Mouse (Mus musculus): ENCODE results near the gene Ahcyl1.

DNA sequence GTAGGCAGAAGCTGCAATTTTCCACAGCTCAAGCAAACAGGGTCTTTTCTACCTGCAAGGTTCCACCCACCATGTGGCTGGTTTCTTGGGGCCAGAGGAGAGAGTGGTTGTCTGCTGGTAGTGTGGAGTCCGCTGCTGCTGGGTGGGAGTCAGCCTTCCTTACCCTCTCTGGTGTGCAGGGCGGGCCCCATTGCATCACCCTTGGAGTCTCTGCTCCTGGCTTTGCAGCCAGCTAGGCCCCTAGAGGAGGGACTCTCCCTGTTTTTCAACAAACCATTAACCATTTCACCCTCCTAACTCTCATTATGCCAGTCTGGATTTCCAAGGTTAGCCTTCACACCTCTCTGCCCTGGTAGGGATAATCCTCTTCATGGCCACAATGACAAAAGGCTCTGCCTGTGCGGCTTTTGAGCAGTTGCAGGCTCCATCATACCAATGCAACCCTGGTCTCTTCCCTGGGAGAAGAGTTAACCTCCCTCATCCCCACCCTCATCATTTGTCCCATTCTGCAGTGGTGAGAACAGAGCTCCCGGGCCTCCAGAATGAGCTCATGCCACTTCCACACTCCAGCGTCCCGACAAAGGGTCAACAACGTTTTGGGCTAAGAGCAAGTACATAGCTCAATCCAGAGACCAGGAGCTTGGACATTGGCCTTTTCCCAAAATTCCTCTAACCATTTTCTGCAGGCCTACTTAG, 7.5 kb upstream of the Ahcyl1 start:
- TF ChIP-seq CTCF (IDR thresholded peaks at IDR 0.05; ENCODE audit: low read depth) = no peak
- no peak for TF ChIP-seq EP300 (IDR thresholded peaks at IDR 0.05; ENCODE audit: low read depth)
